Mouse (Mus musculus) lung, postnatal 0 days (tissue): ENCODE measurements at regions not wholly inside any gene's neighbourhood (a gene's known extent, or its start where the extent isn't known, plus 50 kb on each side); places are given as distances from the start of the nearest gene placed in this dataset.

Source experiments
- ATAC-seq: fragments of 200-750 bp; cut with Nextera tagmentation; 2 replicates; pipeline ENCODE4 v1.8.0; 2017; ENCODE audit warnings: moderate library complexity
- DNase-seq: peaks from one replicate; pipeline ENCODE4 v3.0.0-alpha.2; 2016; ENCODE audit warnings: low spot score
- H3K27ac ChIP-seq: fragments of 300-500 bp; sonication (generic); 2 replicates; pipeline ENCODE4 v1.5.1; 2014; ENCODE audit warnings: antibody characterized with exemption, mild to moderate bottlenecking, low read length, mixed read lengths
- H3K27me3 ChIP-seq: fragments of 300-500 bp; sonication (generic); replicated peaks from 2 replicates; pipeline ENCODE4 v1.6.1; 2014; ENCODE audit warnings: low read length, mixed read lengths; ENCODE audit not compliant: insufficient read depth
- H3K36me3 ChIP-seq: fragments of 300-500 bp; sonication (generic); 2 replicates; pipeline ENCODE4 v1.6.1; 2014; ENCODE audit warnings: low read length, mixed read lengths; ENCODE audit not compliant: insufficient read depth
- H3K4me1 ChIP-seq: fragments of 300-500 bp; sonication (generic); 2 replicates; pipeline ENCODE4 v1.6.1; 2014; ENCODE audit warnings: antibody characterized with exemption, low read depth, low read length, mixed read lengths; ENCODE audit not compliant: insufficient read depth
- H3K4me2 ChIP-seq: fragments of 300-500 bp; sonication (generic); replicated peaks from 2 replicates; pipeline ENCODE4 v1.6.1; 2014; ENCODE audit warnings: low read depth, mild to moderate bottlenecking, low read length, moderate library complexity, mixed read lengths
- H3K4me3 ChIP-seq: fragments of 300-500 bp; sonication (generic); 2 replicates; pipeline ENCODE4 v1.5.1; 2014; ENCODE audit warnings: low read depth, low read length
- H3K9ac ChIP-seq: fragments of 300-500 bp; sonication (generic); replicated peaks from 2 replicates; pipeline ENCODE4 v1.6.1; 2014; ENCODE audit warnings: low read depth, mild to moderate bottlenecking
- H3K9me3 ChIP-seq: fragments of 300-500 bp; sonication (generic); 2 replicates; pipeline ENCODE4 v1.6.1; 2016; ENCODE audit warnings: low read length, mixed read lengths
- CTCF ChIP-seq: IDR thresholded peaks from 2 replicates; pipeline ENCODE4 v1.5.1; 2016; ENCODE audit warnings: antibody characterized with exemption, mild to moderate bottlenecking
- EP300 ChIP-seq: IDR thresholded peaks from 2 replicates; pipeline ENCODE4 v1.6.1; 2016; ENCODE audit warnings: antibody characterized with exemption, mild to moderate bottlenecking, control low read depth
- whole genome bisulfite sequencing: fragments of 180-500 bp; shearing (Covaris S2); extraction: QIAGEN DNeasy Blood & Tissue Kit; methylation state at CpG from one replicate; pipeline ENCODE4 v1.1.7; 2014; 5-methylcytosine and 5-hydroxymethylcytosine counted together

GRCm38 (mm10) chr19:59574346-59574745 lies 116.2 kb downstream of the Emx2 start:
- ATAC-seq (no peak), DNase-seq (no peak)

GRCm38 (mm10) chr19:59577886-59578285 lies 119.7 kb downstream of the Emx2 start:
- Histone ChIP-seq H3K9ac (no peak overlapping the region), H3K4me3 (no peak overlapping the region), H3K27ac (no peak overlapping the region), H3K4me2 (no peak overlapping the region), H3K9me3 (no peaks in the 10 kb centered on the region), H3K36me3 (no peaks in the 10 kb centered on the region), H3K4me1 (no peaks in the 10 kb centered on the region), H3K27me3 (no peaks in the 10 kb centered on the region)
- TF ChIP-seq EP300, result no peak
- no peak for TF ChIP-seq CTCF
- no peak for DNase-seq
- WGBS, result 67% methylated on average over 9 of the region's 9 CpGs
- no peak for ATAC-seq

More at GRCm38 (mm10) chr19:59574346-59574745, 116.2 kb downstream of the Emx2 start:
- 60% methylated on average over 3 of the region's 3 CpGs for WGBS
- Histone ChIP-seq H3K27me3 (no peaks in the 10 kb centered on the region), H3K4me2 (no peak overlapping the region), H3K9me3 (no peaks in the 10 kb centered on the region), H3K4me3 (no peak overlapping the region), H3K27ac (no peak overlapping the region), H3K36me3 (no peaks in the 10 kb centered on the region), H3K4me1 (no peaks in the 10 kb centered on the region), H3K9ac (no peak overlapping the region)
- TF ChIP-seq CTCF (no peak), EP300 (no peak)

GRCm38 (mm10) chr19:59579676-59580075 lies 121.5 kb downstream of the Emx2 start:
- no peak overlapping the region for H3K9ac ChIP-seq
- no peak for ATAC-seq
- H3K4me1 ChIP-seq, result no peaks in the 10 kb centered on the region
- no peak overlapping the region for H3K27ac ChIP-seq
- no peaks in the 10 kb centered on the region for H3K9me3 ChIP-seq
- 79% methylated on average over 1 of the region's 1 CpGs for WGBS
- DNase-seq, result no peak
- H3K27me3 ChIP-seq, result no peaks in the 10 kb centered on the region
- no peak for TF ChIP-seq CTCF
- TF ChIP-seq EP300, result no peak
- H3K4me2 ChIP-seq, result no peak overlapping the region
- H3K36me3 ChIP-seq, result no peaks in the 10 kb centered on the region
- no peak overlapping the region for H3K4me3 ChIP-seq

GRCm38 (mm10) chr19:59585835-59586234 lies 127.7 kb downstream of the Emx2 start:
- H3K27ac ChIP-seq, result no peak overlapping the region
- 17% methylated on average over 4 of the region's 4 CpGs for WGBS
- no peaks in the 10 kb centered on the region for H3K27me3 ChIP-seq
- ATAC-seq (0 out of 2 replicates have a peak, but pooled peaks have one; percentile 19), DNase-seq (peak; percentile 21)
- TF ChIP-seq EP300, result no peak
- no peak for TF ChIP-seq CTCF
- H3K4me2 ChIP-seq, result no peak overlapping the region
- H3K9me3 ChIP-seq, result no peaks in the 10 kb centered on the region
- H3K4me3 ChIP-seq, result no peak overlapping the region
- H3K9ac ChIP-seq, result no peak overlapping the region
- no peaks in the 10 kb centered on the region for H3K4me1 ChIP-seq
- H3K36me3 ChIP-seq, result no peaks in the 10 kb centered on the region

- no peaks in the 10 kb centered on the region for H3K4me1 ChIP-seq
- WGBS, result 68% methylated on average over 12 of the region's 12 CpGs
Measured at GRCm38 (mm10) chr19:59587303-59587702, 129.1 kb downstream of the Emx2 start.

GRCm38 (mm10) chr19:59588068-59588522 lies 129.9 kb downstream of the Emx2 start:
- Histone ChIP-seq H3K27me3 (no peaks in the 10 kb centered on the region), H3K9ac (no peak overlapping the region), H3K4me2 (peak overlapping the region; percentile 33), H3K9me3 (no peaks in the 10 kb centered on the region), H3K36me3 (no peaks in the 10 kb centered on the region), H3K27ac (no peak overlapping the region), H3K4me3 (0 out of 2 replicates have a peak overlapping the region, but pooled peaks have one; percentile 1), H3K4me1 (no peaks in the 10 kb centered on the region)
- 22% methylated on average over 17 of the region's 17 CpGs for WGBS
- ATAC-seq (peak; percentile 54), DNase-seq (peak; percentile 52)
- no peak for TF ChIP-seq EP300

More at GRCm38 (mm10) chr19:59587303-59587702, 129.1 kb downstream of the Emx2 start:
- Histone ChIP-seq H3K4me2 (no peak overlapping the region), H3K27ac (no peak overlapping the region), H3K9me3 (no peaks in the 10 kb centered on the region), H3K9ac (no peak overlapping the region), H3K27me3 (no peaks in the 10 kb centered on the region), H3K4me3 (no peak overlapping the region), H3K36me3 (no peaks in the 10 kb centered on the region)
- DNase-seq (no peak), ATAC-seq (no peak)
- TF ChIP-seq CTCF (no peak), EP300 (no peak)

GRCm38 (mm10) chr19:59590021-59590420 lies 131.8 kb downstream of the Emx2 start:
- Histone ChIP-seq H3K4me2 (no peak overlapping the region), H3K4me3 (no peak overlapping the region), H3K4me1 (no peaks in the 10 kb centered on the region), H3K9ac (no peak overlapping the region), H3K27me3 (no peaks in the 10 kb centered on the region), H3K27ac (no peak overlapping the region), H3K9me3 (no peaks in the 10 kb centered on the region), H3K36me3 (no peaks in the 10 kb centered on the region)
- WGBS, result 90% methylated on average over 3 of the region's 3 CpGs
- ATAC-seq (no peak), DNase-seq (no peak)
- TF ChIP-seq EP300, result no peak
- TF ChIP-seq CTCF, result no peak
